Mouse (Mus musculus) embryonic fibroblast, embryonic 13.5 days (primary cell): ENCODE measurements around the gene Acvr1b.

Experiments
- CTCF ChIP-seq: IDR thresholded peaks from 2 replicates; pipeline ENCODE4 v1.5.1; 2011; ENCODE audit warnings: mild to moderate bottlenecking, control low read depth, low read length, moderate library complexity, borderline replicate concordance; ENCODE audit not compliant: insufficient read depth
- POLR2A ChIP-seq: IDR thresholded peaks from 2 replicates; pipeline ENCODE4 v1.6.1; 2011; ENCODE audit warnings: low read depth, mild to moderate bottlenecking, control low read depth, low read length, moderate library complexity

DNA sequence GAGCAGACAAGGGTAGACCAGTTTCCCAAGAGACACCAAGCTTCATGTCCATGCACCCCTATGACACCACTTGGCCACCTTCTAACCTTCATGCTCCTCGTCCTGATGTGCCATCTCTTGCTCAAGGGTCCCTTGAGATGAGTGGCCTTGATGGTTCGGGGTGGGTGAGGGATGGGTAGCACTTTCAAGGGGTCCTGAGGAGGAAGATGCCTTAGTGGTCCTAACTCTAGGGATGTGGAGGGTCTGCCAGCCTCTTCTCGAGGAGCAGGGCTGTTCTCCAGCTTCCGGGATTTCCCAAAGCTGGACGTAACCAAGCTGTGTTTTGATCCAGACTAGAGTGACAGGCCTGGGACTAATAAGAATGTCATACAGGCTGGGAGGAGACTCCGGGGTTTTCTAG is 48.3 kb upstream of the Acvr1b start:
- TF ChIP-seq CTCF, result no peak
- TF ChIP-seq POLR2A, result no peak
